Mouse (Mus musculus): ENCODE measurements around the gene Rragd. TPM values are rescaled to one million over a fixed set of nuclear protein-coding genes. Genes with fewer than 3 reads are reported as not detected.
"Not testable (repeated sequence)": the region's sequence is repeated elsewhere in the genome, so short reads cannot be mapped to it uniquely, and the experiment has no call there.

The Rragd gene
- total RNA-seq (2015) (0.33 and 3.5 TPM in 2 replicates), total RNA-seq (2017) (0.24 and 0.44 TPM in 2 replicates)

GRCm38 (mm10) chr4:32982716-32983175 lies at the start of gene Rragd:
Gene Rragd (plus strand): TSS chr4:32983037.
- ATAC-seq (ENCODE audit: poor library complexity, severe bottlenecking), result no peak

GRCm38 (mm10) chr4:32936762-32937341 lies 46.0 kb upstream of the Rragd start:
- no peak for ATAC-seq (ENCODE audit: poor library complexity, severe bottlenecking)

- ATAC-seq (ENCODE audit: poor library complexity, severe bottlenecking), result no peak
These were observed 43.3 kb upstream of the Rragd start for GRCm38 (mm10) chr4:32939521-32939920.

GRCm38 (mm10) chr4:32939964-32940363 lies 42.9 kb upstream of the Rragd start:
- ATAC-seq (ENCODE audit: poor library complexity, severe bottlenecking), result no peak

- ATAC-seq (ENCODE audit: poor library complexity, severe bottlenecking), result no peak
These were observed 41.9 kb upstream of the Rragd start for GRCm38 (mm10) chr4:32940984-32941383.

- ATAC-seq (ENCODE audit: poor library complexity, severe bottlenecking), result no peak
These were observed 35.2 kb upstream of the Rragd start for GRCm38 (mm10) chr4:32947631-32948030.

- no peak for ATAC-seq (ENCODE audit: poor library complexity, severe bottlenecking)
These were observed 34.1 kb upstream of the Rragd start for GRCm38 (mm10) chr4:32948696-32949095.

GRCm38 (mm10) chr4:32950356-32951034 lies 32.3 kb upstream of the Rragd start, which contains the start of gene Ankrd6:
Gene Ankrd6 (minus strand): TSS chr4:32950841.
- peak; percentile 96 for ATAC-seq (ENCODE audit: poor library complexity, severe bottlenecking)

- no peak for ATAC-seq (ENCODE audit: poor library complexity, severe bottlenecking)
These were observed 31.5 kb upstream of the Rragd start for GRCm38 (mm10) chr4:32951035-32951940.

- no peak for ATAC-seq (ENCODE audit: poor library complexity, severe bottlenecking)
These were observed 30.2 kb upstream of the Rragd start for GRCm38 (mm10) chr4:32952681-32953080.

GRCm38 (mm10) chr4:32956423-32956822 lies 26.4 kb upstream of the Rragd start:
- ATAC-seq (ENCODE audit: poor library complexity, severe bottlenecking), result no peak

- ATAC-seq (ENCODE audit: poor library complexity, severe bottlenecking), result no peak
These were observed 21.4 kb upstream of the Rragd start for GRCm38 (mm10) chr4:32961394-32961793.

- ATAC-seq (ENCODE audit: poor library complexity, severe bottlenecking), result not testable (repeated sequence)
These were observed 18.2 kb upstream of the Rragd start for GRCm38 (mm10) chr4:32964619-32965018.

- peak; percentile 61 for ATAC-seq (ENCODE audit: poor library complexity, severe bottlenecking)
These were observed 5.5 kb upstream of the Rragd start for GRCm38 (mm10) chr4:32977331-32977730.

- ATAC-seq (ENCODE audit: poor library complexity, severe bottlenecking), result no peak
These were observed 2.8 kb upstream of the Rragd start for GRCm38 (mm10) chr4:32980061-32980460.

- ATAC-seq (ENCODE audit: poor library complexity, severe bottlenecking), result no peak
These were observed 1.2 kb upstream of the Rragd start for GRCm38 (mm10) chr4:32981617-32982016.

- ATAC-seq (ENCODE audit: poor library complexity, severe bottlenecking), result no peak
These were observed 659 bp upstream of the Rragd start for GRCm38 (mm10) chr4:32982041-32982715.

- ATAC-seq (ENCODE audit: poor library complexity, severe bottlenecking), result peak; percentile 47
These were observed 629 bp downstream of the Rragd start for GRCm38 (mm10) chr4:32983176-32984155.

- no peak for ATAC-seq (ENCODE audit: poor library complexity, severe bottlenecking)
These were observed 1.4 kb downstream of the Rragd start for GRCm38 (mm10) chr4:32984242-32984641.

Measured in megakaryocyte, adult 5-6 weeks (primary cell).